Mouse (Mus musculus) frontal cortex, adult (tissue): ENCODE data around the gene Hacl1.

Source experiments
- ATAC-seq: cut with Nextera tagmentation; 2 replicates; pipeline ENCODE4 v1.9.2; 2017; ENCODE audit warnings: mild to moderate bottlenecking, moderate library complexity, mixed read lengths; ENCODE audit not compliant: low TSS enrichment

Gene Hacl1

GRCm38 (mm10) chr14:31662555-31663211 lies 21.6 kb upstream of the Hacl1 start:
- no peak for ATAC-seq

GRCm38 (mm10) chr14:31661671-31662554 lies 20.8 kb upstream of the Hacl1 start:
- peak; percentile 86 for ATAC-seq

- no peak for ATAC-seq
These were observed 19.4 kb upstream of the Hacl1 start for GRCm38 (mm10) chr14:31660312-31661093.

GRCm38 (mm10) chr14:31659501-31660181 lies 18.6 kb upstream of the Hacl1 start:
- ATAC-seq = no peak

- no peak for ATAC-seq
These were observed 17.1 kb upstream of the Hacl1 start for GRCm38 (mm10) chr14:31658126-31658680.

- no peak for ATAC-seq
These were observed 16.0 kb upstream of the Hacl1 start for GRCm38 (mm10) chr14:31656857-31657645.

GRCm38 (mm10) chr14:31656386-31656785 lies 15.3 kb upstream of the Hacl1 start:
- ATAC-seq = no peak

GRCm38 (mm10) chr14:31655406-31655805 lies 14.3 kb upstream of the Hacl1 start:
- no peak for ATAC-seq

- no peak for ATAC-seq
These were observed 13.7 kb upstream of the Hacl1 start for GRCm38 (mm10) chr14:31654816-31655215.

- ATAC-seq = no peak
These were observed 12.2 kb upstream of the Hacl1 start for GRCm38 (mm10) chr14:31653101-31653875.

- ATAC-seq = no peak
These were observed 11.5 kb upstream of the Hacl1 start for GRCm38 (mm10) chr14:31652624-31653023.

GRCm38 (mm10) chr14:31652106-31652505 lies 11.0 kb upstream of the Hacl1 start:
- no peak for ATAC-seq

GRCm38 (mm10) chr14:31651206-31651605 lies 10.1 kb upstream of the Hacl1 start:
- ATAC-seq = no peak

- no peak for ATAC-seq
These were observed 9.3 kb upstream of the Hacl1 start for GRCm38 (mm10) chr14:31650347-31650746.

- no peak for ATAC-seq
These were observed 6.9 kb upstream of the Hacl1 start for GRCm38 (mm10) chr14:31647991-31648390.

- ATAC-seq = no peak
These were observed 4.8 kb upstream of the Hacl1 start for GRCm38 (mm10) chr14:31645920-31646319.

- ATAC-seq = no peak
These were observed 4.0 kb upstream of the Hacl1 start for GRCm38 (mm10) chr14:31644931-31645547.

GRCm38 (mm10) chr14:31644183-31644830 lies 3.2 kb upstream of the Hacl1 start:
- no peak for ATAC-seq
